Mouse (Mus musculus) thymus, postnatal 4 days (tissue): Measurements from ENCODE around the gene Rab43.
A peak's percentile ranks its signal among the peaks of the same experiment; 100 is the strongest.
"Not testable (repeated sequence)": the region's sequence is repeated elsewhere in the genome, so short reads cannot be mapped to it uniquely, and the experiment has no call there.

Experiments
- DNase-seq: peaks from one replicate; pipeline ENCODE4 v3.0.0; 2021

Rab43 gene

DNA sequence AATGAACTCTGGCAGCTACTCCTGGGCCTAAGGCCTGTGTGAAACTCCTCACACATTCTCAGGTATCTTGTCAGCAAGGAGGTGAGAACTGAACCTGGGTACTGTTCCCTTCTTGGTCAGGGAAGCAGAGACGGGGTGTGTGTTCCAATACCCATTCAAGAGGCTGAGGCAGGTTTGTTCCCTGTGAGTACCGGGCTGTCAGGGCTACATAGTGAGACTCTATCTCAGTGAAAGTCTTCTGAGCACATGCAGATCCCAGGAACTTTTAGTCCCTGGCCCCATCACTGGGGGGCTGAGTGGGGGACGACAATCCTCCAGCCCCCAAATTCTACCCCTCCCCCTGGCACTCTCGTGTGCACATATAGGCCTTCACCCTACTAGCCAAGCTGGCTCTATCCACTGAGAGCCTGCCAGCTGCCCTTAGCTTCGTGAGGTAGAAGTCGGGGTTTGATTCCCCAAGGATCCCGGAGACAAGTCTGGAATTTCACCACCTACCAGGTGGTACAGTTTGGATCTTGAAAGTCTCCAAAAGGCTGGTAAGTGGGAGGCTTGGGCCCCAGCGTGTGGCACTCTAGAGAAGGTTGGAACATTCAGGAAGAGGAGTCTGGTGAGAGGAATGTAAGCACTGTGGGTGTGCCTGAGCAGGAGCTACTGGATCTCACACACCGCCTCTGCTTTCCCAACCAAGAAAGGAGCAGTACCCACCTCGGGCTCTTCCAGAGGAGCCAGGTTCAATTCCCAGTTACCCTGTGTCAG lies 31.2 kb downstream of the Rab43 start:
- DNase-seq: no peak

DNA sequence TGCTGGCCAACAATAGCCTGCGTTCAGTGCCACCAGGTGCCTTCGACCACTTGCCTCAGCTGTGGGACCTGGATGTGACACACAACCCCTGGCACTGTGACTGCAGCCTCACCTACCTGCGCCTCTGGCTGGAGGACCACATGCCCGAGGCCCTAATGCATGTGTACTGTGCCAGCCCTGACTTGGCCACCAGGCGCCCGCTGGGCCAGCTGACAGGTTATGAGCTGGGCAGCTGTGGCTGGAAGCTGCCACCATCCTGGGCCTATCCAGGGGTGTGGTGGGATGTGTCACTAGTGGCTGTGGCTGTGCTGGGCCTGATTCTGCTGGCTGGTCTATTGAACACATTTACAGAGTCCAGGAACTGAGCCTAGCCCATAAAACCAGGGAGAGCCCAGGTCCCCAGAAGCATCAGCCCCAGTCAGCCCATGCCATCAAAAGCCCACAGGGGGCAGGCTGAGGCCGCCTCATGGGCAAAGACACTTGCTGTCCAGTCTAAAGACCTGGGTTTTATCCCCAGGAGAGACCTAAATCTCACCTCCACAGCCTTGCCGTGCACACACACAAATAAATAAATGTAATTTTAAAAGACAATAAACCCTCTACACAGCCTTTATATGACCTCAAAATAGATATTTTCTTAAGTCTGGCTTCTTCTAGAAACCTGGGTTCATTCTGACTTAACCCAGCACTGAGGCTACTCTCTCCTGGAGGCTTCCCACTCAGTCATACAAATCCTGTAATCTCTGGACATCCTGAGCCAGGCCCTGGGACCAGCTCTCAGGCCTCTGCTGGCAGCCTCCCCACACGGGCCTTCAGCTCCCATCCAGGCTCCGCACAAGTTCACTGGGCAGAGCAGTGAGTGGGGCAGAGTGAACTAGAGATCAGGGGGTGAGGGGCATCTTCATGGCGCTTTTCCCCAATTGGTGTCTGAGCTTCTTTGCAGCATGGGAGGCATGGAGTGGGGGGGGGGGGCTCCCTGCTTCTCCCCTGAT lies 32.5 kb downstream of the Rab43 start:
- DNase-seq: no peak

- no peak for DNase-seq
Measured at GRCm38 (mm10) chr6:87778294-87779173, 33.4 kb downstream of the Rab43 start.

GRCm38 (mm10) chr6:87777842-87778241 lies 34.1 kb downstream of the Rab43 start, which contains the start of gene Gp9:
Gp9 (plus strand) TSS chr6:87778072.
- DNase-seq: no peak

- DNase-seq: no peak
Measured at GRCm38 (mm10) chr6:87776663-87777062, 35.3 kb downstream of the Rab43 start.

- DNase-seq: no peak
Measured at GRCm38 (mm10) chr6:87775588-87776245, 36.2 kb downstream of the Rab43 start.

DNA sequence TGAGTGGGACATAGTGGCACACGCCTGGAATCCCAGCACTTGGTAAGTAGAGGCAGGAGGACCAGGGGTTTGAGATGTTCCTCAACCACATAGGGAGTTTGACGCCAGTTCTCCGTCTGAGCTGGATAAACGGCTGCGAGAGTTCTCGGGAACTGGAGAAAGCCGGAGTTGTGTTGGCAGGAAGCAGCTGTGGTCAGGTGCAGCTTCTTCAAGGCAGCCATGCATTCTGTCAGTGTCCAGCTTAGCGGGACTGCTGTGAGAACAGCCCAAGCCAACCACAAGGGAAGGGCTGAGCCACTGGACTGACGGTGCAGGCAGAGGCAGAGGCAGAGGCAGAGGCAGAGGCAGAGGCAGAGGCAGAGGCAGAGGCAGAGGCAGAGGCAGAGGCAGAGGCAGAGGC lies 37.1 kb downstream of the Rab43 start:
- no peak for DNase-seq

- no peak for DNase-seq
Measured at GRCm38 (mm10) chr6:87774466-87774865, 37.5 kb downstream of the Rab43 start.

DNA sequence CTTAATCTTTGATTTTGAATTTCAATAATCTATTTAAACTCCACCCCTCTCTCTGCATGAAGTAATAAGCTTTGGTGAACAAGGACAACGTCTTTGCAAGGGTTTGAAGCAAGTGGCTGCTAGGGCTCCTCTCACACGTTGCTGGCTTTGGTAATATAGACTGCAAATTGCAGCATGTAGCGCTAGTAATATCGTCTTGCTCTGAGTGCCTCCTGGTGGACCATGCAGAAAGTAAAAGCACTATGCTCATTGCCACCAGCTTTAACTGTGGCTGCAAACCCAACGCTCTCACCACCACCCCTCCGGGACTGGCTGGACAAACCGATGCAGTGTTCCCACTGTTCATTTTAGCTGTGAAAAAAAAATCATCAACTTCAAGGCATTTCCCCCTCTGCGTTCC lies 41.3 kb downstream of the Rab43 start:
- DNase-seq: peak; percentile 26

DNA sequence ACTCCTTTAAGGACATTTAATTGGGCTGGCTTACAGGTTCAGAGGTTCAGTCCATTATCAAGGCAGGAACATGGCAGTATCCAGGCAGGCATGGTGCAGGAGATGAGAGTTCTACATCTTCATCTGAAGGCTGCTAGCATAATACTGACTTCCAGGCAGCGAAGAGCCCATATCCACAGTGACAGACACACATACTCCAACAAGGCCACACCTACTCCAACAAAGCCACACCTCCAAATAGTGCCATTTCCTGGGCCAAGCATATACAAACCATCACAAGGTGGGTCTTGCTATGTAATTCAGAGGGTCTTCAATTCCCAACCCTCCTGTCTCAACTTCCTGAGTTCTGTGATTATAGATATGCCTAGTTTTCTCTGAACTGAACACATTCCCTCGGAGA lies 47.7 kb downstream of the Rab43 start:
- not testable (repeated sequence) for DNase-seq

- peak; percentile 7 for DNase-seq
Measured at GRCm38 (mm10) chr6:87763376-87764280, 48.3 kb downstream of the Rab43 start.

DNA sequence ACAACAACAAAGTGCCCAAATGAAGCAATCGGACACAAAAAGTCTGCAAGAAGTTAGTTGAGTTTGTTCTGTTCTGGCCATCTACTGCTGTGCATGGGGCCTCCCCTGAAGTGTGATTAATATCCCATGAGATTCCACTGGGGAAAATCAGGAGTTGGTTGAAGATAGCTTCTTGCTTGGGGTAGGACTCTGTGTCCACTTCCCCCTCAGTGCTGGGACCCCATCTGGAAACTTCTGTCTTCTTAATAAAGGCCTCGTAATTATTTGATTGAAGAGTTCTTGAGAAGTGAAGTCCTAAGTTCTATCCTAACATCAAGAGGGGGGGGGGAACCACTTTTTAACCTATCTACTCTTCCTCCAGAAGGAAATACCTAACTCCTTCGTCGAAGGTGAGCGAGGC lies 49.8 kb downstream of the Rab43 start:
- DNase-seq: no peak

DNA sequence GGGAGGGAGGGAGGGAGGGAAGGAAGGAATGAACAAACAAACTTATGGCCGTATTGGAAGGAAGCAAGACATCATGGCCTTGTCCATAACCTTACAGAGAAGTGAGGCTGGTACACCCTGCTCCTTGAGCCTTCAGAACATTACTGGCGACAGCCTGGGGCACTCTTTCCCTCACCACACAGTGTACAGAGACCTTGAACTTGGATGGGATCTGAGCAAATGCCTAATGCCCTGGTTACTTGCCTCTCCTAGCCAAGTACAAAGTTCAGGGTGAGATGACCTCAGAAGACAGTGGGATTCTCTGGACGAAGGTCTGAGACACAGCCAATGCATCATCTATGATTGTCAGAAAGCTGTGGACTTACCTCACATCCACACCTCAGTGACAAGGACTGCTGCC lies 52.1 kb downstream of the Rab43 start:
- DNase-seq: no peak

GRCm38 (mm10) chr6:87759404-87759803 lies 52.6 kb downstream of the Rab43 start:
- DNase-seq: no peak

GRCm38 (mm10) chr6:87756896-87757295 lies 55.1 kb downstream of the Rab43 start:
- no peak for DNase-seq

GRCm38 (mm10) chr6:87755196-87755595 lies 56.8 kb downstream of the Rab43 start:
- DNase-seq: no peak

DNA sequence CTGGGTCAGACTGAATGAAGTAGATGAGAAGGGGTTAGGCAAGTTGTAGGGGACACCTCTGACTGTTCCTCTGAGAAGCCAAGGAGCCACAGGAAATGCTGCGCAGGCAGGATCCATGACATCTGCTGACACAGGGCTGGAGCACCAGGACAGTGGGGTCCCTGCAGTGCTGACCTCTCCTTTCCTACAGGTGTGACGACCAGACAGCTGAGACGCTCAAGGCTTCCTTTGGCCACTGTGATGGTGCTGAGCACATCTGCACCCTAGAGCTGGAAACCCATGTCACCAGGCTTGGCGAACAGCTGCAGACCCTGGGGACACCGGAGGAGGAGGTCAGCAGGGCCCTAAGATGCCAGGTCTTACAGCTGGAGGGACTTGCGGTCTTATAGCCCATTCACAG lies 60.4 kb downstream of the Rab43 start:
- DNase-seq: no peak

DNA sequence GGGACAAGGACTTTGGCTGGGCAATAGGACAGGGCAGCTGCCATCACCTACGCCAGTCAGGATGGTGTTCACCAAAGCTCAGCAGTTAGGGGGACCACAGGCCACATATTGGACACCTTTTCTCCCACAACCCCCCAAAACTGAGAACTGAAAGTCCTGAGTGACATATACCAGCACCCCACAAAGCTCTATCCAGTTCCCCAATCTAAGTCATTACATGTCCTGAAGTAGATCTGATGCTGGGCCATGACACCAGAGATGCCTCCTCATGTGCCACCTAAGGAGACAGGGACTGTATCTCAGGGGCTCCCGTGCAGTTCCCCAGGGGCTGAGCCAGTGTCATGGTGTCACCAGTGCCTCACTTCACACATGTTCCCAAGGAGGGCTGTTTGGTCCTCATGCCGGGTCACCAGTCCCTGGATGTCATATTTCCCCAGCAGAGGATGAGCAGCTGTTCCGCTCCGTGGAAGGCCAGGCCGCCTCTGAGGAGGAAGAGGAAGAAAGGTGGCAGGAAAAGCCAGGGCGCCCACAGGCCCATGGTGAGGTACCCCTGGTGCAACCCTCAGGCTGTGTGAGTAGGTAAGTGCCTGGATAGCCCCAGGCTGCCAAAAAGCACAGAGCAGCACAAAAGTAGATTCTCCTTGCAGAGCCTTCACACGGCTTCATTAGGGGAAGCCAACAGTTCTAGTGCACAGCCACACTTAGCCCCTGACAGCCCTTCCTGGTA lies 61.6 kb downstream of the Rab43 start:
- DNase-seq: no peak

GRCm38 (mm10) chr6:87748531-87748930 lies 63.4 kb downstream of the Rab43 start:
- DNase-seq: no peak

DNA sequence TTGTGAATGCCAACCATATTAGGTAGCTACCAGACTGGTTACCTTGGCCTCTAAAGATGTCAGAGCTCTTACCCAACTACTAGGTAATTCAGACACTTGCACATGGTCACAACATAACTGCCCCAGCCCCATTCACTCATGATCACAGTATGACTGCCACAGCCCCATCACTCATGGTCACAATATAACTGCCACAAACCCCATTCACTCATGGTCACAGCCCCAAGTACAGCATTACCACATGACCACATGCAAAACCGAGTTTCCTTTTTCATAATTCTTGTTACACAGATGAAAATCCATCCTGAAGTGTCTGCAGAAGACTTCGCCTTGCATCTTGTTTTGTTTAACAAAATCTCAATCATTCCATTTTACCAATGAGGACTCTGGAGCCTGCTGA lies 63.9 kb downstream of the Rab43 start:
- DNase-seq: no peak
